Comparison of ENCODE assay signal across 17 mouse cellular contexts in the genomic region with DNA sequence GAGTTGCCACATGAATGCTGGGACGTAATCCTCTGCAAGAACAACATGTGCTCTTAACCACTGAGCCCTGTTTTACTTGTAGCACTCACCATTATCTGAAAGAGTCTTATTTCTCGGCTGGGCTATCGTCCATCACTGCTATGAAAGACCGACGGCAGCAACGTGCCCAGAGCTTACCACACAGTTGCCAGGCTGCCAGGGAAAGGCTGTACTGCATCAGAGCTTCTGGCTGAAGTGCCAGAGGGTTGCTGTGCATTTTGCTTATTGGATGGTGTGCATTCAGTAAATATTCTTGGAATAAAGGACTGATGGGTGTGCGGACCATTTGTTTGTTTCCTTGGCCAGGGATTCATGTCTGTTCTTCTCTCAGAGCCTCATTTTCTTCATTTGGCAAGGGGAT. TPM values are rescaled to one million over a fixed set of nuclear protein-coding genes. Genes with fewer than 3 reads are reported as not detected.
"Had no signal": no experiment of that assay in that cellular context is flagged by ENCODE, and none has a peak within 500 bp of the region (broad histone marks: within the 10 kb centered on the region; RNA-seq: fewer than 3 reads in every experiment).

No protein-coding gene starts in this region.

- H3K27ac ChIP-seq: kidney, postnatal 0 days; limb, embryonic 12.5 days; liver, embryonic 13.5 days; lung, embryonic 15.5 days; macrophage; neural tube, embryonic 13.5 days had no signal

- DNase-seq: kidney, adult 8-10 months; kidney, postnatal 4 days; liver; liver, embryonic 13.5 days; liver, postnatal 0 days; lung, postnatal 14 days; retina, postnatal 1 day; right cerebral cortex, postnatal 25 days; thymus, postnatal 36 days had no signal

- ATAC-seq: liver, postnatal 0 days; midbrain, embryonic 16.5 days had no signal

- H3K4me2 ChIP-seq: limb, embryonic 12.5 days; liver, embryonic 13.5 days; lung, embryonic 15.5 days; midbrain, embryonic 11.5 days; neural tube, embryonic 13.5 days had no signal

- H3K27me3 ChIP-seq: liver, embryonic 13.5 days; lung, embryonic 15.5 days; megakaryocyte, embryonic 14.5 days; neural tube, embryonic 13.5 days had no signal

- H3K4me1 ChIP-seq: neural tube, embryonic 13.5 days had no signal

- H3K36me3 ChIP-seq: limb, embryonic 12.5 days; liver, embryonic 13.5 days; lung, embryonic 15.5 days; neural tube, embryonic 13.5 days had no signal

- H3K9ac ChIP-seq: limb, embryonic 12.5 days; liver, embryonic 13.5 days; liver, postnatal 0 days; lung, embryonic 15.5 days; neural tube, embryonic 13.5 days had no signal

- H3K9me3 ChIP-seq: limb, embryonic 12.5 days; liver, embryonic 13.5 days; lung, embryonic 15.5 days; megakaryocyte, embryonic 14.5 days; neural tube, embryonic 13.5 days had no signal

- H3K4me3 ChIP-seq: limb, embryonic 12.5 days; liver, embryonic 13.5 days; lung, embryonic 15.5 days; megakaryocyte, embryonic 14.5 days; neural tube, embryonic 13.5 days had no signal

RNA-seq across cellular contexts. Expression of a gene that starts 2.8 kb away (rescaled TPM):
- polyA plus RNA-seq: macrophage; midbrain, embryonic 16.5 days; neural tube, embryonic 13.5 days had no signal

RNA-seq across cellular contexts. Expression of a gene that starts 19.9 kb away (rescaled TPM):
- polyA plus RNA-seq: macrophage; midbrain, embryonic 16.5 days; neural tube, embryonic 13.5 days had no signal

RNA-seq across cellular contexts. Expression of a gene that starts 34.1 kb away (rescaled TPM):
- polyA plus RNA-seq: macrophage had no signal
